Comparison of ENCODE assay signal across 8 mouse cellular contexts in genomic region chr1:38799304-38799703, GRCm38 (mm10). TPM values are rescaled to one million over a fixed set of nuclear protein-coding genes. Genes with fewer than 3 reads are reported as not detected.
A peak's percentile ranks its signal among the peaks of the same experiment; 100 is the strongest.
DNase-seq lines count a peak whose midpoint lies in the region; ATAC-seq lines count a peak whose summit lies in the region.

No protein-coding gene starts in this region.

- H3K4me1 ChIP-seq in forebrain, embryonic 13.5 days, result peaks cover 12% of the 10 kb centered on the region
- no peaks in the 10 kb centered on the region for H3K4me1 ChIP-seq in forebrain, embryonic 15.5 days
- H3K4me1 ChIP-seq in embryonic facial prominence, embryonic 14.5 days (ENCODE audit: control insufficient read depth, insufficient read depth, low read length), result no peaks in the 10 kb centered on the region

- no peak overlapping the region for H3K9ac ChIP-seq in forebrain, embryonic 13.5 days
- no peak overlapping the region for H3K9ac ChIP-seq in forebrain, embryonic 15.5 days (replicated peaks)
- H3K9ac ChIP-seq in embryonic facial prominence, embryonic 14.5 days (ENCODE audit: low read depth, low read length), result no peak overlapping the region

- peak; percentile 16; the same call in 1 of the 2 replicates for ATAC-seq in forebrain, embryonic 13.5 days
- no peak; the same call in 1 of the 2 replicates for ATAC-seq in forebrain, embryonic 15.5 days (replicated peaks)
- no peak for ATAC-seq in embryonic facial prominence, embryonic 14.5 days (ENCODE audit: low read depth)
- ATAC-seq in megakaryocyte-erythroid progenitor cell, adult 5-6 weeks (replicated peaks; ENCODE audit: low FRiP score, low TSS enrichment, poor library complexity, severe bottlenecking), result peak; percentile 77

- H3K4me2 ChIP-seq in forebrain, embryonic 13.5 days, result no peak overlapping the region
- no peak overlapping the region for H3K4me2 ChIP-seq in forebrain, embryonic 15.5 days (replicated peaks)
- H3K4me2 ChIP-seq in embryonic facial prominence, embryonic 14.5 days (ENCODE audit: low read depth, low read length), result no peak overlapping the region

- H3K9me3 ChIP-seq in forebrain, embryonic 13.5 days (replicated peaks), result no peaks in the 10 kb centered on the region
- H3K9me3 ChIP-seq in forebrain, embryonic 15.5 days, result no peaks in the 10 kb centered on the region
- H3K9me3 ChIP-seq in embryonic facial prominence, embryonic 14.5 days (ENCODE audit: control insufficient read depth, low read length), result no peaks in the 10 kb centered on the region

- H3K36me3 ChIP-seq in forebrain, embryonic 13.5 days (ENCODE audit: poor library complexity, severe bottlenecking), result peaks cover 49% of the 10 kb centered on the region
- H3K36me3 ChIP-seq in forebrain, embryonic 15.5 days, result peaks cover 40% of the 10 kb centered on the region
- H3K36me3 ChIP-seq in embryonic facial prominence, embryonic 14.5 days (ENCODE audit: control insufficient read depth, insufficient read depth, low read length), result 0 out of 2 replicates have a peak, but pooled peaks cover 32% of the 10 kb centered on the region

- H3K27me3 ChIP-seq in forebrain, embryonic 13.5 days, result no peaks in the 10 kb centered on the region
- H3K27me3 ChIP-seq in forebrain, embryonic 15.5 days, result no peaks in the 10 kb centered on the region
- no peaks in the 10 kb centered on the region for H3K27me3 ChIP-seq in embryonic facial prominence, embryonic 14.5 days (replicated peaks; ENCODE audit: control insufficient read depth, insufficient read depth, low read length)

- 33% methylated on average over 3 of the region's 3 CpGs for WGBS in forebrain, embryonic 13.5 days
- 20% methylated on average over 3 of the region's 3 CpGs for WGBS in forebrain, embryonic 15.5 days
- 28% methylated on average over 3 of the region's 3 CpGs for WGBS in embryonic facial prominence, embryonic 14.5 days

- peak; percentile 20 for DNase-seq in ovary, postnatal 14 days (ENCODE audit: low spot score)
- no peak for DNase-seq in ovary, postnatal 36 days (ENCODE audit: low spot score)
- DNase-seq in embryonic facial prominence, embryonic 14.5 days (ENCODE audit: low spot score), result peak; percentile 60
- DNase-seq in spleen, adult 18-20 months, result no peak
- no peak for DNase-seq in gastrocnemius, postnatal 14 days

- intact Hi-C loops in gastrocnemius, postnatal 14 days (cut with DNase I; ENCODE audit: low total_unique reads), result no loop called here

- no peak overlapping the region for H3K27ac ChIP-seq in forebrain, embryonic 13.5 days
- no peak overlapping the region for H3K27ac ChIP-seq in forebrain, embryonic 15.5 days (replicated peaks)
- H3K27ac ChIP-seq in embryonic facial prominence, embryonic 14.5 days (replicated peaks; ENCODE audit: low read depth, low read length), result no peak overlapping the region

- no peak overlapping the region for H3K4me3 ChIP-seq in forebrain, embryonic 13.5 days
- H3K4me3 ChIP-seq in forebrain, embryonic 15.5 days, result no peak overlapping the region
- H3K4me3 ChIP-seq in embryonic facial prominence, embryonic 14.5 days (ENCODE audit: low read depth, low read length), result no peak overlapping the region

RNA-seq across cellular contexts. Expression of gene Lonrf2, which starts 37.2 kb away (rescaled TPM):
- 6.9 and 7.0 TPM in 2 replicates for polyA plus RNA-seq in forebrain, embryonic 13.5 days (2015; fragmentation: Nextera tagmentation; extraction: Ambion mirVana)
- polyA plus RNA-seq in forebrain, embryonic 15.5 days (2015; fragmentation: Nextera tagmentation; extraction: Ambion mirVana), result 12.6 and 13.3 TPM in 2 replicates
- 3.0 and 3.1 TPM in 2 replicates for polyA plus RNA-seq in embryonic facial prominence, embryonic 14.5 days (2014; fragmentation: Nextera tagmentation; extraction: Ambion mirVana)
- total RNA-seq in megakaryocyte-erythroid progenitor cell, adult 5-6 weeks (2014; fragmentation: Nextera tagmentation), result 0.79 and 2.3 TPM in 2 replicates
- total RNA-seq in megakaryocyte-erythroid progenitor cell, adult 5-6 weeks (2017), result 0.30 and 1.8 TPM in 2 replicates
- under 1 TPM; 0.58 to 0.94 TPM for total RNA-seq in gastrocnemius, postnatal 14 days (2021)

Comparison
In these comparisons a context has a peak if more than half of its experiments do, and no peak if none do; other contexts are left out.
1. ATAC-seq: peak in forebrain, embryonic 13.5 days (single experiment) and megakaryocyte-erythroid progenitor cell, adult 5-6 weeks (single experiment); none in forebrain, embryonic 15.5 days (single experiment) and embryonic facial prominence, embryonic 14.5 days (single experiment).
2. DNase-seq: peak in ovary, postnatal 14 days (single experiment) and embryonic facial prominence, embryonic 14.5 days (single experiment); none in ovary, postnatal 36 days (single experiment), spleen, adult 18-20 months (0 of 2) and gastrocnemius, postnatal 14 days (single experiment).